Comparison of ENCODE assay signal across 10 mouse cellular contexts in the genomic region with DNA sequence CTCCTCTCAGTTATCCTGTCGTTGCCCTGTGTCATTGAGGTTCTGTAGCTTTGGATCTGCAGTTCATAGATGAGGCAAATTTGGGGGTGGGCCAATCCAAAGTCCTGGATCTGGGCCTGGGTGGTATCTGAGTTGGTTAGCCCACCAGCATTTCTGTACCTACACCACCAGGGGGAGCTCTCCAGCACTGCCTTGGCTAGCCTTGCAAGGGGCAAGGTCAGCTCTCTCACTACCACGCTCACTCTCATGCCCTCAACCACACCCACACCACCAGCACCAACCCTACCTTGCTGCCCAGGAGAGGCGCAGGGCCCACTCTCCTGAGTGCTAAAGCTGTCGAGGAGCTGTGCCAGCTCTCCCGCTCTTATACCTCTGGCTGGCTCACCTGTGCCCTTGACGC. TPM values are rescaled to one million over a fixed set of nuclear protein-coding genes. Genes with fewer than 3 reads are reported as not detected.
DNase-seq lines count a peak whose midpoint lies in the region; ATAC-seq and TF ChIP-seq lines count a peak whose summit lies in the region.
"Had no signal": no experiment of that assay in that cellular context is flagged by ENCODE, and none has a peak within 500 bp of the region (broad histone marks: within the 10 kb centered on the region; RNA-seq: fewer than 3 reads in every experiment).

No protein-coding gene starts in this region.

- no peaks in the 10 kb centered on the region for H3K9me3 ChIP-seq in G1E (replicated peaks)
- H3K9me3 ChIP-seq: embryonic facial prominence, embryonic 12.5 days had no signal

- ATAC-seq in G1E (ENCODE audit: extremely low read depth, insufficient number of reproducible peaks, low FRiP score, poor library complexity, severe bottlenecking): no peak
- peak; percentile 72 for ATAC-seq in megakaryocyte, adult 5-6 weeks (ENCODE audit: poor library complexity, severe bottlenecking)
- ATAC-seq: inflammation-experienced regulatory T-cells, adult 6 months had no signal

- no peaks in the 10 kb centered on the region; the same call in 1 of the 2 replicates for H3K27me3 ChIP-seq in G1E (ENCODE audit: insufficient read depth, low read length)

- intact Hi-C loops in left cerebral cortex, adult 2 months (cut with DNase I): no loop called here
- intact Hi-C loops in left cerebral cortex, postnatal 10 days (cut with DNase I): no loop called here

- no peaks in the 10 kb centered on the region for H3K4me1 ChIP-seq in G1E (ENCODE audit: insufficient read depth, low read depth, low read length)

- no peaks in the 10 kb centered on the region for H3K36me3 ChIP-seq in G1E (replicated peaks)
- H3K36me3 ChIP-seq: embryonic facial prominence, embryonic 12.5 days had no signal

- no peak overlapping the region for H3K27ac ChIP-seq in left cerebral cortex, adult 2 months
- H3K27ac ChIP-seq: embryonic facial prominence, embryonic 12.5 days had no signal

- no peak for DNase-seq in left cerebral cortex, adult 2 months (ENCODE audit: extremely low spot score in 1 of 2, low spot score in 2 of 2)
- DNase-seq in left cerebral cortex, postnatal 10 days (ENCODE audit: extremely low spot score in 1 of 2, low spot score in 2 of 2): no peak
- no peak for DNase-seq in G1E (ENCODE audit: low spot score)
- DNase-seq in c-Kit-positive CD71-positive TER-119-negative erythroid progenitor cells, embryonic 14.5 days (ENCODE audit: low read depth): peak; percentile 4
- DNase-seq in urinary bladder, postnatal 14 days (ENCODE audit: low spot score): no peak
- DNase-seq in ovary, adult 18-20 months (ENCODE audit: low spot score): no peak
- DNase-seq in right cerebral cortex, postnatal 14 days: no peak

- peak; percentile 21 for TF ChIP-seq CTCF in left cerebral cortex, adult 2 months (IDR thresholded peaks at IDR 0.05)
- peak; percentile 83 for TF ChIP-seq CTCF in G1E (IDR thresholded peaks at IDR 0.05; ENCODE audit: low read depth, low read length)

- H3K4me3 ChIP-seq in left cerebral cortex, adult 2 months: no peak overlapping the region
- no peak overlapping the region for H3K4me3 ChIP-seq in G1E (ENCODE audit: low read depth, low read length)
- H3K4me3 ChIP-seq: embryonic facial prominence, embryonic 12.5 days had no signal

RNA-seq across cellular contexts. Expression of gene Nhlh2, which starts 18.0 kb away (rescaled TPM):
- under 1 TPM; 0.26 to 0.52 TPM for total RNA-seq in left cerebral cortex, adult 2 months (2021)
- under 1 TPM; 0.71 to 0.86 TPM for total RNA-seq in left cerebral cortex, postnatal 10 days (2021)
- total RNA-seq in G1E (2014; fragmentation: Nextera tagmentation) (not detected in 2 replicates), G1E (2017) (under 0.01 and 0.06 TPM in 2 replicates)
- polyA plus RNA-seq in G1E (2012): not detected in 2 replicates
- not detected in 2 replicates for total RNA-seq in megakaryocyte, adult 5-6 weeks (2015)
- not detected in 2 replicates for total RNA-seq in megakaryocyte, adult 5-6 weeks (2017)
- polyA plus RNA-seq: inflammation-experienced regulatory T-cells, adult 6 months had no signal

RNA-seq across cellular contexts. Expression of gene Casq2, which starts 58.3 kb away (rescaled TPM):
- total RNA-seq in left cerebral cortex, adult 2 months (2021): 1 to 10 TPM in 1 of 2 experiments, under 1 TPM in 1; 0.68 to 1.4 TPM
- under 1 TPM; 0.45 to 0.73 TPM for total RNA-seq in left cerebral cortex, postnatal 10 days (2021)
- total RNA-seq in G1E (2014; fragmentation: Nextera tagmentation) (not detected in 2 replicates), G1E (2017) (0.11 TPM in 1 of 2 replicates, not detected in the other)
- not detected in 2 replicates for polyA plus RNA-seq in G1E (2012)
- total RNA-seq in megakaryocyte, adult 5-6 weeks (2015): not detected in 2 replicates
- total RNA-seq in megakaryocyte, adult 5-6 weeks (2017): not detected in 2 replicates
- polyA plus RNA-seq: inflammation-experienced regulatory T-cells, adult 6 months had no signal
